Mouse (Mus musculus): ENCODE data around the gene Olfr1112. TPM values are rescaled to one million over a fixed set of nuclear protein-coding genes. Genes with fewer than 3 reads are reported as not detected.
"Not testable (repeated sequence)": the region's sequence is repeated elsewhere in the genome, so short reads cannot be mapped to it uniquely, and the experiment has no call there.

The Olfr1112 gene
- polyA plus RNA-seq (2014; fragmentation: Nextera tagmentation; extraction: Ambion mirVana): not detected in 2 replicates

GRCm38 (mm10) chr2:87187498-87187897 lies at the start of gene Olfr1112:
Olfr1112 (plus strand) TSS chr2:87187798.
- Histone ChIP-seq H3K4me3 (ENCODE audit: low read depth, low read length) (no peak within 1 kb of the TSS), H3K36me3 (ENCODE audit: control insufficient read depth, insufficient read depth, low read length) (no peaks in the 10 kb centered on the region), H3K9ac (ENCODE audit: low read length) (no peak within 1 kb of the TSS), H3K27ac (ENCODE audit: low read depth) (no peak within 1 kb of the TSS), H3K4me2 (ENCODE audit: low read length) (no peak within 1 kb of the TSS), H3K9me3 (ENCODE audit: control insufficient read depth, low read length) (no peaks in the 10 kb centered on the region), H3K4me1 (replicated peaks; ENCODE audit: control insufficient read depth, insufficient read depth, low read length) (no peaks in the 10 kb centered on the region), H3K27me3 (replicated peaks; ENCODE audit: control insufficient read depth, insufficient read depth, low read length) (no peaks in the 10 kb centered on the region)
- WGBS: 84% methylated on average over 1 of the region's 1 CpGs
- ATAC-seq (replicated peaks; ENCODE audit: low FRiP score, low TSS enrichment, low read depth) (no peak), DNase-seq (ENCODE audit: low spot score) (no peak)

GRCm38 (mm10) chr2:87140200-87140599 lies 47.4 kb upstream of the Olfr1112 start, which contains the start of gene Olfr1110:
Olfr1110 (minus strand) TSS chr2:87140300.
- no peaks in the 10 kb centered on the region for H3K36me3 ChIP-seq (ENCODE audit: control insufficient read depth, insufficient read depth, low read length)
- DNase-seq (ENCODE audit: low spot score) (no peak), ATAC-seq (replicated peaks; ENCODE audit: low FRiP score, low TSS enrichment, low read depth) (no peak)
- H3K4me1 ChIP-seq (replicated peaks; ENCODE audit: control insufficient read depth, insufficient read depth, low read length): no peaks in the 10 kb centered on the region
- 83% methylated on average over 1 of the region's 1 CpGs for WGBS
- H3K9ac ChIP-seq (ENCODE audit: low read length): no peak within 1 kb of the TSS
- no peak within 1 kb of the TSS for H3K4me2 ChIP-seq (ENCODE audit: low read length)
- H3K27ac ChIP-seq (ENCODE audit: low read depth): no peak within 1 kb of the TSS
- no peak within 1 kb of the TSS for H3K4me3 ChIP-seq (ENCODE audit: low read depth, low read length)
- H3K9me3 ChIP-seq (ENCODE audit: control insufficient read depth, low read length): no peaks in the 10 kb centered on the region
- no peaks in the 10 kb centered on the region for H3K27me3 ChIP-seq (replicated peaks; ENCODE audit: control insufficient read depth, insufficient read depth, low read length)

GRCm38 (mm10) chr2:87152524-87152923 lies 35.1 kb upstream of the Olfr1112 start, which contains the start of gene Olfr1111:
Olfr1111 (minus strand) TSS chr2:87152624.
- H3K36me3 ChIP-seq (ENCODE audit: control insufficient read depth, insufficient read depth, low read length): no peaks in the 10 kb centered on the region
- H3K9me3 ChIP-seq (ENCODE audit: control insufficient read depth, low read length): no peaks in the 10 kb centered on the region
- no peaks in the 10 kb centered on the region for H3K27me3 ChIP-seq (replicated peaks; ENCODE audit: control insufficient read depth, insufficient read depth, low read length)
- H3K9ac ChIP-seq (ENCODE audit: low read length): no peak within 1 kb of the TSS
- DNase-seq (ENCODE audit: low spot score): no peak
- no peak for ATAC-seq (replicated peaks; ENCODE audit: low FRiP score, low TSS enrichment, low read depth)
- no peaks in the 10 kb centered on the region for H3K4me1 ChIP-seq (replicated peaks; ENCODE audit: control insufficient read depth, insufficient read depth, low read length)
- H3K4me2 ChIP-seq (ENCODE audit: low read length): no peak within 1 kb of the TSS
- no peak within 1 kb of the TSS for H3K27ac ChIP-seq (ENCODE audit: low read depth)
- H3K4me3 ChIP-seq (ENCODE audit: low read depth, low read length): no peak within 1 kb of the TSS

- H3K9ac ChIP-seq (ENCODE audit: low read length); H3K27me3 ChIP-seq (replicated peaks; ENCODE audit: control insufficient read depth, insufficient read depth, low read length); H3K36me3 ChIP-seq (ENCODE audit: control insufficient read depth, insufficient read depth, low read length); H3K4me2 ChIP-seq (ENCODE audit: low read length); DNase-seq (ENCODE audit: low spot score); H3K4me1 ChIP-seq (replicated peaks; ENCODE audit: control insufficient read depth, insufficient read depth, low read length); H3K4me3 ChIP-seq (ENCODE audit: low read depth, low read length); H3K27ac ChIP-seq (ENCODE audit: low read depth); H3K9me3 ChIP-seq (ENCODE audit: control insufficient read depth, low read length); ATAC-seq (replicated peaks; ENCODE audit: low FRiP score, low TSS enrichment, low read depth): not testable (repeated sequence)
- 80% methylated on average over 2 of the region's 2 CpGs for WGBS
Measured at GRCm38 (mm10) chr2:87167731-87168130, 19.9 kb upstream of the Olfr1112 start.

- no peak within 1 kb of the TSS for H3K4me3 ChIP-seq (ENCODE audit: low read depth, low read length)
- no peaks in the 10 kb centered on the region for H3K4me1 ChIP-seq (replicated peaks; ENCODE audit: control insufficient read depth, insufficient read depth, low read length)
- H3K27ac ChIP-seq (ENCODE audit: low read depth): no peak within 1 kb of the TSS
- no peak for DNase-seq (ENCODE audit: low spot score)
- no peak for ATAC-seq (replicated peaks; ENCODE audit: low FRiP score, low TSS enrichment, low read depth)
- H3K9me3 ChIP-seq (ENCODE audit: control insufficient read depth, low read length): no peaks in the 10 kb centered on the region
- H3K4me2 ChIP-seq (ENCODE audit: low read length): no peak within 1 kb of the TSS
- no peaks in the 10 kb centered on the region for H3K36me3 ChIP-seq (ENCODE audit: control insufficient read depth, insufficient read depth, low read length)
- WGBS: 80% methylated on average over 2 of the region's 2 CpGs
- no peak within 1 kb of the TSS for H3K9ac ChIP-seq (ENCODE audit: low read length)
- no peaks in the 10 kb centered on the region for H3K27me3 ChIP-seq (replicated peaks; ENCODE audit: control insufficient read depth, insufficient read depth, low read length)
Measured at GRCm38 (mm10) chr2:87208670-87209069, 21.1 kb downstream of the Olfr1112 start, which contains the start of gene Olfr1113. Olfr1113 (plus strand) TSS chr2:87208970.

Other genes starting within 250 kb of the Olfr1112 start
- gene Olfr1099, start 227.1 kb upstream of the Olfr1112 start, polyA plus RNA-seq (2014; fragmentation: Nextera tagmentation; extraction: Ambion mirVana): not detected in 2 replicates
- gene Olfr1100, start 207.8 kb upstream of the Olfr1112 start, polyA plus RNA-seq (2014; fragmentation: Nextera tagmentation; extraction: Ambion mirVana): not detected in 2 replicates
- gene Olfr1101, start 196.6 kb upstream of the Olfr1112 start, polyA plus RNA-seq (2014; fragmentation: Nextera tagmentation; extraction: Ambion mirVana): not detected in 2 replicates
- not detected in 2 replicates for gene Olfr1102, start 189.4 kb upstream of the Olfr1112 start, polyA plus RNA-seq (2014; fragmentation: Nextera tagmentation; extraction: Ambion mirVana)
- gene Olfr1104, start 160.7 kb upstream of the Olfr1112 start, polyA plus RNA-seq (2014; fragmentation: Nextera tagmentation; extraction: Ambion mirVana): not detected in 2 replicates
- gene Olfr1105, start 151.3 kb upstream of the Olfr1112 start, polyA plus RNA-seq (2014; fragmentation: Nextera tagmentation; extraction: Ambion mirVana): not detected in 2 replicates
- gene Olfr1106, start 135.5 kb upstream of the Olfr1112 start, polyA plus RNA-seq (2014; fragmentation: Nextera tagmentation; extraction: Ambion mirVana): not detected in 2 replicates
- not detected in 2 replicates for gene Olfr1107, start 112.0 kb upstream of the Olfr1112 start, polyA plus RNA-seq (2014; fragmentation: Nextera tagmentation; extraction: Ambion mirVana)
- gene Olfr1109, start 91.8 kb upstream of the Olfr1112 start, polyA plus RNA-seq (2014; fragmentation: Nextera tagmentation; extraction: Ambion mirVana): not detected in 2 replicates
- gene Olfr259, start 73.2 kb upstream of the Olfr1112 start, polyA plus RNA-seq (2014; fragmentation: Nextera tagmentation; extraction: Ambion mirVana): not detected in 2 replicates
- gene Olfr1110, start 47.5 kb upstream of the Olfr1112 start, polyA plus RNA-seq (2014; fragmentation: Nextera tagmentation; extraction: Ambion mirVana): not detected in 2 replicates
- gene Olfr1111, start 35.2 kb upstream of the Olfr1112 start, polyA plus RNA-seq (2014; fragmentation: Nextera tagmentation; extraction: Ambion mirVana): not detected in 2 replicates
- not detected in 2 replicates for gene Olfr1113, start 21.2 kb downstream of the Olfr1112 start, polyA plus RNA-seq (2014; fragmentation: Nextera tagmentation; extraction: Ambion mirVana)
- gene Olfr1115, start 60.2 kb downstream of the Olfr1112 start, polyA plus RNA-seq (2014; fragmentation: Nextera tagmentation; extraction: Ambion mirVana): not detected in 2 replicates
- gene Olfr1116, start 79.7 kb downstream of the Olfr1112 start, polyA plus RNA-seq (2014; fragmentation: Nextera tagmentation; extraction: Ambion mirVana): not detected in 2 replicates
- not detected in 2 replicates for gene Olfr1118, start 119.8 kb downstream of the Olfr1112 start, polyA plus RNA-seq (2014; fragmentation: Nextera tagmentation; extraction: Ambion mirVana)
- gene Olfr1120, start 167.0 kb downstream of the Olfr1112 start, polyA plus RNA-seq (2014; fragmentation: Nextera tagmentation; extraction: Ambion mirVana): not detected in 2 replicates
- not detected in 2 replicates for gene Olfr1121, start 182.1 kb downstream of the Olfr1112 start, polyA plus RNA-seq (2014; fragmentation: Nextera tagmentation; extraction: Ambion mirVana)
- not detected in 2 replicates for gene Olfr1122, start 198.1 kb downstream of the Olfr1112 start, polyA plus RNA-seq (2014; fragmentation: Nextera tagmentation; extraction: Ambion mirVana)
- not detected in 2 replicates for gene Olfr1123, start 228.8 kb downstream of the Olfr1112 start, polyA plus RNA-seq (2014; fragmentation: Nextera tagmentation; extraction: Ambion mirVana)
- gene Olfr1124, start 242.5 kb downstream of the Olfr1112 start, polyA plus RNA-seq (2014; fragmentation: Nextera tagmentation; extraction: Ambion mirVana): 0.07 TPM in 1 of 2 replicates, not detected in the other

Data from intestine, embryonic 14.5 days (tissue).